Mouse (Mus musculus) lung, embryonic 16.5 days (tissue): ENCODE measurements at regions not wholly inside any gene's neighbourhood (a gene's known extent, or its start where the extent isn't known, plus 50 kb on each side); places are given as distances from the start of the nearest gene placed in this dataset.

Source experiments
- ATAC-seq: fragments of 200-750 bp; cut with Nextera tagmentation; 2 replicates; pipeline ENCODE4 v1.8.0; 2017; ENCODE audit warnings: low read depth, mild to moderate bottlenecking, moderate library complexity
- H3K27ac ChIP-seq: fragments of 300-500 bp; sonication (generic); 2 replicates; pipeline ENCODE4 v1.5.1; 2014; ENCODE audit warnings: mild to moderate bottlenecking, control low read depth, low read length
- H3K27me3 ChIP-seq: fragments of 300-500 bp; sonication (generic); 2 replicates; pipeline ENCODE4 v1.6.1; 2014; ENCODE audit warnings: low read depth, low read length, mixed read lengths; ENCODE audit not compliant: control insufficient read depth, insufficient read depth
- H3K36me3 ChIP-seq: fragments of 300-500 bp; sonication (generic); 2 replicates; pipeline ENCODE4 v1.6.1; 2014; ENCODE audit warnings: low read length; ENCODE audit not compliant: control insufficient read depth, insufficient read depth
- H3K4me1 ChIP-seq: fragments of 300-500 bp; sonication (generic); replicated peaks from 2 replicates; pipeline ENCODE4 v1.6.1; 2014; ENCODE audit warnings: low read length, mixed read lengths; ENCODE audit not compliant: control insufficient read depth, insufficient read depth
- H3K4me2 ChIP-seq: fragments of 300-500 bp; sonication (generic); 2 replicates; pipeline ENCODE4 v1.6.1; 2014; ENCODE audit warnings: low read depth, low read length, control low read depth
- H3K4me3 ChIP-seq: fragments of 300-500 bp; sonication (generic); 2 replicates; pipeline ENCODE4 v1.5.1; 2014; ENCODE audit warnings: mild to moderate bottlenecking, low read length, control low read depth
- H3K9ac ChIP-seq: fragments of 300-500 bp; sonication (generic); 2 replicates; pipeline ENCODE4 v1.6.1; 2014; ENCODE audit warnings: low read length, control low read depth
- H3K9me3 ChIP-seq: fragments of 300-500 bp; sonication (generic); 2 replicates; pipeline ENCODE4 v1.6.1; 2016; ENCODE audit warnings: low read length; ENCODE audit not compliant: control insufficient read depth
- WGBS: fragments of 180-500 bp; shearing (Covaris S2); extraction: QIAGEN DNeasy Blood & Tissue Kit; methylation state at CpG from one replicate; pipeline ENCODE4 v1.1.7; 2014; 5-methylcytosine and 5-hydroxymethylcytosine counted together

GRCm38 (mm10) chr3:9340344-9340743 lies 269.5 kb downstream of the Zfp704 start:
- WGBS = 21% methylated on average over 4 of the region's 4 CpGs
- H3K9ac ChIP-seq = peak overlapping the region; percentile 53
- ATAC-seq = no peak

GRCm38 (mm10) chr3:9339669-9340068 lies 270.2 kb downstream of the Zfp704 start:
- no peak overlapping the region for H3K27ac ChIP-seq
- H3K9ac ChIP-seq = no peak overlapping the region
- no peak overlapping the region for H3K4me3 ChIP-seq
- whole genome bisulfite sequencing = 72% methylated on average over 4 of the region's 4 CpGs
- no peak overlapping the region for H3K4me2 ChIP-seq
- H3K36me3 ChIP-seq = no peaks in the 10 kb centered on the region
- H3K27me3 ChIP-seq = no peaks in the 10 kb centered on the region
- no peak for ATAC-seq
- H3K4me1 ChIP-seq = peaks cover 25% of the 10 kb centered on the region
- H3K9me3 ChIP-seq = no peaks in the 10 kb centered on the region

More at GRCm38 (mm10) chr3:9340344-9340743, 269.5 kb downstream of the Zfp704 start:
- peak overlapping the region; percentile 34 for H3K4me3 ChIP-seq
- no peak overlapping the region for H3K27ac ChIP-seq
- peaks cover 22% of the 10 kb centered on the region for H3K4me1 ChIP-seq
- no peaks in the 10 kb centered on the region for H3K27me3 ChIP-seq
- no peaks in the 10 kb centered on the region for H3K9me3 ChIP-seq
- no peaks in the 10 kb centered on the region for H3K36me3 ChIP-seq
- H3K4me2 ChIP-seq = peak overlapping the region; percentile 67

- H3K9me3 ChIP-seq = no peaks in the 10 kb centered on the region
- H3K4me1 ChIP-seq = peaks cover 11% of the 10 kb centered on the region
- no peak for ATAC-seq
- H3K27me3 ChIP-seq = no peaks in the 10 kb centered on the region
- H3K36me3 ChIP-seq = no peaks in the 10 kb centered on the region
- no peak overlapping the region for H3K9ac ChIP-seq
- WGBS = 73% methylated on average over 4 of the region's 4 CpGs
- H3K4me3 ChIP-seq = no peak overlapping the region
- H3K4me2 ChIP-seq = no peak overlapping the region
- no peak overlapping the region for H3K27ac ChIP-seq
Measured at GRCm38 (mm10) chr3:9335580-9335979, 274.3 kb downstream of the Zfp704 start.
